Mouse (Mus musculus) lung, embryonic 16.5 days (tissue): ENCODE measurements around the gene Trpv2. TPM values are rescaled to one million over a fixed set of nuclear protein-coding genes. Genes with fewer than 3 reads are reported as not detected.
A peak's percentile ranks its signal among the peaks of the same experiment; 100 is the strongest.
"Not testable (repeated sequence)": the region's sequence is repeated elsewhere in the genome, so short reads cannot be mapped to it uniquely, and the experiment has no call there.

Source experiments
- ATAC-seq: fragments of 200-750 bp; cut with Nextera tagmentation; 2 replicates; pipeline ENCODE4 v1.8.0; 2017; ENCODE audit warnings: low read depth, mild to moderate bottlenecking, moderate library complexity
- H3K27ac ChIP-seq: fragments of 300-500 bp; sonication (generic); 2 replicates; pipeline ENCODE4 v1.5.1; 2014; ENCODE audit warnings: mild to moderate bottlenecking, control low read depth, low read length
- H3K27me3 ChIP-seq: fragments of 300-500 bp; sonication (generic); 2 replicates; pipeline ENCODE4 v1.6.1; 2014; ENCODE audit warnings: low read depth, low read length, mixed read lengths; ENCODE audit not compliant: control insufficient read depth, insufficient read depth
- H3K36me3 ChIP-seq: fragments of 300-500 bp; sonication (generic); 2 replicates; pipeline ENCODE4 v1.6.1; 2014; ENCODE audit warnings: low read length; ENCODE audit not compliant: control insufficient read depth, insufficient read depth
- H3K4me1 ChIP-seq: fragments of 300-500 bp; sonication (generic); replicated peaks from 2 replicates; pipeline ENCODE4 v1.6.1; 2014; ENCODE audit warnings: low read length, mixed read lengths; ENCODE audit not compliant: control insufficient read depth, insufficient read depth
- H3K4me2 ChIP-seq: fragments of 300-500 bp; sonication (generic); 2 replicates; pipeline ENCODE4 v1.6.1; 2014; ENCODE audit warnings: low read depth, low read length, control low read depth
- H3K4me3 ChIP-seq: fragments of 300-500 bp; sonication (generic); 2 replicates; pipeline ENCODE4 v1.5.1; 2014; ENCODE audit warnings: mild to moderate bottlenecking, low read length, control low read depth
- H3K9ac ChIP-seq: fragments of 300-500 bp; sonication (generic); 2 replicates; pipeline ENCODE4 v1.6.1; 2014; ENCODE audit warnings: low read length, control low read depth
- H3K9me3 ChIP-seq: fragments of 300-500 bp; sonication (generic); 2 replicates; pipeline ENCODE4 v1.6.1; 2016; ENCODE audit warnings: low read length; ENCODE audit not compliant: control insufficient read depth
- WGBS: fragments of 180-500 bp; shearing (Covaris S2); extraction: QIAGEN DNeasy Blood & Tissue Kit; methylation state at CpG from one replicate; pipeline ENCODE4 v1.1.7; 2014; 5-methylcytosine and 5-hydroxymethylcytosine counted together
- polyA plus RNA-seq: library from polyadenylated mRNA; unstranded; fragments of >200 nt; fragmentation: Nextera tagmentation; extraction: Ambion mirVana; gene quantifications from 2 replicates; pipeline ENCODE4 v1.2.1, GENCODE M21; 2015

Gene Trpv2
- polyA plus RNA-seq, 1 experiment from 2014 or later, result 4.8 TPM

DNA sequence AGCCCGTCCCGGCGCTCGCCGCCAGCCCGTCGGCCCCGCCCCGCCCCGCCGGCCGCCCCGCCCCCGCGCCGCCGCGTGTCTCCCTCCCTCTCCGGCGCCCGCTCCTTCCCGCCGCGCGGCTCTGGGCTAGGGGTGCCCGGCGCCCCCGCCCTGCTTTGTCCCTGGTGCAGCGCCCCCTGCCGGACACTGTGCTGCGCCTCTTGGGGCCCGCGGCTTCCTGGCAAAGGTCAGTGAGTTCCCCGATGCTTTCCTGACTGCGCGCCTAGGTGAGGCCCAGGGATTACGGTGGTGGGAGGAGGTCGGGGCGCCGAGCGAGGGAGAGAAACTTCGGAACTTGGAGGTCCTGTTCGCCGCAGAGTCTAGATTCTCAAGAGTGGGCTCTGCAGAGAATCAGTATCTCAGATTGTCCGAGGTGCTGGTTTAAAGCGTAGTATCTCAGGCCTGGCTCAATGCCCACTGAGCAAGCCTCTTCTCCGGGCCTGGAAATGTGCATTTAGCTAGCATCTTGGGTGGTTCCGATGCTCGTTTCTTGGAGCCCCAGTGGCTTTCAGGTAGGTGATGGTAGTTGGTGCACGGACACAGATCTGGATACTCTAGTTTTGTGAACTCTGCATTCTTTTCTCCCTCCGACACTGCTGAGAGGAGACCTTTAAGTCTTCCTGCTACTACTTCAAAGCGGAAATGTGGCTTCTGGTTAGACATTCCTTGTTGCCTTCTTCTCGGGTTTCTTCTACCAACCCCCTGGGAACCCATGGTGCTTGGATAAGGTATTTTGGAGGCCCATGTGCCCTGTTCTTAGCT is 74.5 kb downstream of the Trpv2 start, which contains the start of gene Mmgt2:
TSS of gene Mmgt2 (plus strand) at position 74 of the 801 bp plus-strand sequence.
- Histone ChIP-seq H3K9me3 (no peaks in the 10 kb centered on the region), H3K27ac (peak within 1 kb of the TSS; percentile 85), H3K4me1 (peaks cover 31% of the 10 kb centered on the region), H3K9ac (peak within 1 kb of the TSS; percentile 72), H3K36me3 (no peaks in the 10 kb centered on the region), H3K27me3 (no peaks in the 10 kb centered on the region), H3K4me3 (peak within 1 kb of the TSS; percentile 70), H3K4me2 (peak within 1 kb of the TSS; percentile 80)
- peak; percentile 91 for ATAC-seq
- WGBS, result under 1% methylated on average over 28 of the region's 53 CpGs

- WGBS, result 71% methylated on average over 4 of the region's 4 CpGs
- H3K27me3 ChIP-seq, H3K4me3 ChIP-seq, ATAC-seq, H3K9ac ChIP-seq, H3K36me3 ChIP-seq, H3K9me3 ChIP-seq, H3K27ac ChIP-seq: not testable (repeated sequence)
- peaks cover 27% of the 10 kb centered on the region for H3K4me1 ChIP-seq
- H3K4me2 ChIP-seq, result peak overlapping the region; percentile 80; the same call in 1 of the 2 replicates
Measured at GRCm38 (mm10) chr11:62649803-62650202, 75.5 kb downstream of the Trpv2 start.

Other genes starting within 250 kb of the Trpv2 start
- gene Pigl, start 116.0 kb upstream of the Trpv2 start, polyA plus RNA-seq, result 9.3 and 10.5 TPM in 2 replicates
- gene Ncor1, start 115.9 kb upstream of the Trpv2 start, polyA plus RNA-seq, result 55.8 and 65.8 TPM in 2 replicates
- gene Cenpv, start 35.2 kb upstream of the Trpv2 start, polyA plus RNA-seq, result 7.9 and 9.0 TPM in 2 replicates
- 3,082 and 3,189 TPM in 2 replicates for gene Ubb, start 23.3 kb upstream of the Trpv2 start, polyA plus RNA-seq
- gene Lrrc75a, start 74.0 kb downstream of the Trpv2 start, polyA plus RNA-seq, result 10.6 and 11.8 TPM in 2 replicates
- 34.6 and 38.1 TPM in 2 replicates for gene Mmgt2, start 74.2 kb downstream of the Trpv2 start, polyA plus RNA-seq
- gene Zfp287, start 157.4 kb downstream of the Trpv2 start, polyA plus RNA-seq, result 5.4 and 5.8 TPM in 2 replicates
- gene Gm10428, start 178.6 kb downstream of the Trpv2 start, polyA plus RNA-seq, result not detected in 2 replicates
- gene Zfp286, start 215.0 kb downstream of the Trpv2 start, polyA plus RNA-seq, result 14.8 and 14.9 TPM in 2 replicates
- gene Trim16, start 245.7 kb downstream of the Trpv2 start, polyA plus RNA-seq, result 23.2 and 25.0 TPM in 2 replicates